Mouse (Mus musculus) frontal cortex, adult 2 months (tissue): Measurements from ENCODE around the gene Nme1. TPM values are rescaled to one million over a fixed set of nuclear protein-coding genes. Genes with fewer than 3 reads are reported as not detected.

Source experiments
- polyA plus RNA-seq: library from polyadenylated mRNA; depleted of rRNA; stranded (reverse); fragments of >200 nt; gene quantifications from 2 replicates; pipeline ENCODE4 v1.2.3, GENCODE M21; 2012; rRNA removed

Nme1 gene
- polyA plus RNA-seq, 1 experiment: 282 TPM

Other genes starting within 250 kb of the Nme1 start
- gene Utp18, start 82.8 kb downstream of the Nme1 start, polyA plus RNA-seq: 14.6 and 16.1 TPM in 2 replicates
- gene Mbtd1, start 82.7 kb downstream of the Nme1 start, polyA plus RNA-seq: 20.8 and 24.6 TPM in 2 replicates
- gene Nme2, start 12.3 kb downstream of the Nme1 start, polyA plus RNA-seq: 99.0 and 106 TPM in 2 replicates
- gene Gm20390, start 228 bp downstream of the Nme1 start, polyA plus RNA-seq: 71.9 and 76.2 TPM in 2 replicates
- gene Spag9, start 27.6 kb upstream of the Nme1 start, polyA plus RNA-seq: 127 and 139 TPM in 2 replicates
- 44.4 and 45.5 TPM in 2 replicates for gene Tob1, start 242.9 kb upstream of the Nme1 start, polyA plus RNA-seq